Mouse (Mus musculus): Measurements from ENCODE around the gene Lactbl1. TPM values are rescaled to one million over a fixed set of nuclear protein-coding genes. Genes with fewer than 3 reads are reported as not detected.

Lactbl1 gene
- total RNA-seq, 2 experiments from 2014 or later = not detected

GRCm38 (mm10) chr4:136636983-136637562 is 14.7 kb downstream of the Lactbl1 start:
- DNase-seq = no peak

GRCm38 (mm10) chr4:136637563-136638229 is 15.3 kb downstream of the Lactbl1 start:
- peak; percentile 32 for DNase-seq

- DNase-seq = no peak
Measured at GRCm38 (mm10) chr4:136638230-136638750, 15.9 kb downstream of the Lactbl1 start.

GRCm38 (mm10) chr4:136638890-136639289 is 16.5 kb downstream of the Lactbl1 start:
- no peak for DNase-seq

GRCm38 (mm10) chr4:136648922-136649479 is 26.6 kb downstream of the Lactbl1 start:
- DNase-seq = peak; percentile 87

- DNase-seq = no peak
Measured at GRCm38 (mm10) chr4:136649480-136650196, 27.2 kb downstream of the Lactbl1 start.

- no peak for DNase-seq
Measured at GRCm38 (mm10) chr4:136650261-136650660, 27.8 kb downstream of the Lactbl1 start.

- DNase-seq = peak; percentile 29
Measured at GRCm38 (mm10) chr4:136651357-136651811, 29.0 kb downstream of the Lactbl1 start.

GRCm38 (mm10) chr4:136651882-136652527 is 29.6 kb downstream of the Lactbl1 start:
- no peak for DNase-seq

GRCm38 (mm10) chr4:136652528-136652910 is 30.1 kb downstream of the Lactbl1 start:
- no peak for DNase-seq

GRCm38 (mm10) chr4:136653019-136653418 is 30.6 kb downstream of the Lactbl1 start:
- no peak for DNase-seq

GRCm38 (mm10) chr4:136653692-136654234 is 31.3 kb downstream of the Lactbl1 start:
- no peak for DNase-seq

- DNase-seq = no peak
Measured at GRCm38 (mm10) chr4:136657914-136658313, 35.5 kb downstream of the Lactbl1 start.

GRCm38 (mm10) chr4:136665068-136665467 is 42.6 kb downstream of the Lactbl1 start:
- no peak for DNase-seq

GRCm38 (mm10) chr4:136666002-136666401 is 43.6 kb downstream of the Lactbl1 start:
- no peak for DNase-seq

- DNase-seq = no peak
Measured at GRCm38 (mm10) chr4:136667757-136668156, 45.3 kb downstream of the Lactbl1 start.

GRCm38 (mm10) chr4:136672335-136673090 is 50.1 kb downstream of the Lactbl1 start:
- no peak for DNase-seq

GRCm38 (mm10) chr4:136675439-136675838 is 53.0 kb downstream of the Lactbl1 start:
- no peak for DNase-seq

GRCm38 (mm10) chr4:136678480-136678879 is 56.1 kb downstream of the Lactbl1 start:
- DNase-seq = peak; percentile 88

GRCm38 (mm10) chr4:136679221-136679620 is 56.8 kb downstream of the Lactbl1 start:
- DNase-seq = no peak

GRCm38 (mm10) chr4:136680641-136681040 is 58.2 kb downstream of the Lactbl1 start:
- DNase-seq = no peak
